Mouse (Mus musculus): ENCODE data around the gene 3110082J24Rik. TPM values are rescaled to one million over a fixed set of nuclear protein-coding genes. Genes with fewer than 3 reads are reported as not detected.

Gene 3110082J24Rik
- polyA plus RNA-seq, 1 experiment, result not detected

DNA sequence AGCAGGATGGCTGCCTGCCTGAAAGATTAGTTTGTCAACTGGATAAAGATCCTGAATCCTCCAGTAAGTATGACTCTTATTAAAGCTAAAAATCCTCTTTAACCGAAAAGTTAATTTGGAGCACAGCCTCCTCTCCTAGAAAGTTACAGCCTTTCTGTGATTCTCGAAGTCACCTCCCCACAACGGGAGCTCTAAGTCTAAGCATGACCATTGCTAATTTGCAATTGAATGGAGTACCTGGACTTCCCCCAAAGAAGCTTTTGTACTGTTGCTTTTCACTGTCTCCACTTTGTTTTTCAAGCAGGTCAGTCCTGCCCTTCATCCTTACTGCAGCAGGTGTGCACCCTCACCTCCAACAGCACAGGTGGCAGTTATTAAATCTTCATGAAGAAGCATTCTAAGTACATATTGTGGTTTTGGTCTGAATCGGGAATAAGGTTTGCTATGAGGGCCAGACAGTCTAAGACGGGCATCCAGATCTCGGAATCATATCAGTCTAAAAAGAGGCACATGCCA, 47.6 kb downstream of the 3110082J24Rik start:
- DNase-seq, result no peak
- TF ChIP-seq CTCF (IDR thresholded peaks at IDR 0.05; ENCODE audit: insufficient read depth, low read length), result no peak
- no peak for TF ChIP-seq POLR2A (IDR thresholded peaks at IDR 0.05; ENCODE audit: borderline replicate concordance, extremely low read depth, low read depth, low read length)
- H3K4me1 ChIP-seq (ENCODE audit: control insufficient read depth, insufficient read depth, low read length), result no peaks in the 10 kb centered on the region
- H3K4me3 ChIP-seq (replicated peaks; ENCODE audit: extremely low read depth, low read depth, low read length), result no peak overlapping the region
- 91% methylated on average over 6 of the region's 6 CpGs for WGBS

Other genes starting within 250 kb of the 3110082J24Rik start
- not detected in 2 replicates for gene Il6, start 93.0 kb downstream of the 3110082J24Rik start, polyA plus RNA-seq (2012; rRNA removed)
- 9.7 and 12.2 TPM in 2 replicates for gene Tyms, start 32.5 kb downstream of the 3110082J24Rik start, polyA plus RNA-seq (2012; rRNA removed)
- gene Garem2, start 925 bp downstream of the 3110082J24Rik start, polyA plus RNA-seq (2012; rRNA removed), result 0.09 and 0.15 TPM in 2 replicates
- gene Hadha, start 49.1 kb upstream of the 3110082J24Rik start, polyA plus RNA-seq (2012; rRNA removed), result 36.2 and 64.3 TPM in 2 replicates
- 49.3 and 112 TPM in 2 replicates for gene Hadhb, start 49.2 kb upstream of the 3110082J24Rik start, polyA plus RNA-seq (2012; rRNA removed)
- gene Adgrf3, start 99.6 kb upstream of the 3110082J24Rik start, polyA plus RNA-seq (2012; rRNA removed), result 0.15 and 0.27 TPM in 2 replicates
- gene Selenoi, start 126.5 kb upstream of the 3110082J24Rik start, polyA plus RNA-seq (2012; rRNA removed), result 20.4 and 33.5 TPM in 2 replicates
- gene Drc1, start 175.3 kb upstream of the 3110082J24Rik start, polyA plus RNA-seq (2012; rRNA removed), result 1.3 and 3.1 TPM in 2 replicates